Mouse (Mus musculus): ENCODE measurements around the gene Hnrnpl.

Hnrnpl gene

DNA sequence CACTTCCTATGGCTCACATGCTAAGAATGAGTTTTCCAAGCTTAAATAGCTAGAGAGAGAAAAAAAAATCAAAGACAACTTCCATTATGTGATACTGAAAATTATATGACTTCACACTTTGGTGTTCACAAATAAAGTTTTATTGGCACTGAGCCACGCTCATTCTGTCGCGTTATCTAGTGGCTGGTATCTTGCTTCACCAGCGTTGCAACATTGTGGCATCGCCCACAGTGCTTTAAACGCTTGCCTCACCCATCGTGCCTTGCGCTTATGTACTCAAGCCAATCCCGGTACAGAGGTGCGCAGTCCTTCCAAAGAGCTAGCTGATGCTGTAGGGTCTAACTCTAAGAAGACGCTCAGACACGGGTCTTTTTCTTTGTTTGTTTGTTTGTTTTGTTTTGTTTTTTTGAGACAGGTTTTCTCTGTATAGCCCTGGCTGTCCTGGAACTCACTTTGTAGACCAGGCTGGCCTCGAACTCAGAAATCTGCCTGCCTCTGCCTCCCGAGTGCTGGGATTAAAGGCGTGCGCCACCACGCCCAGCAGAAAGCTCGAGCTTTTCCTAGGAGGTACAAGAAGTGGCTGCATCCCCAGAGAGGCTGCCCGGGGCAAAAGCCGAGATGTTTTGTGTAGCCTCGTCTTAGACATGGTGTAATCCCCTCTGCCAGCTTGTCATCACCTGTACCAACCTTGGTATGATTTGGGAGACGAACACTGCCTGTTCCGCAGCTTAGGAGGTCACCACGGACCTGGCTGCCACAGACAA, 62.7 kb downstream of the Hnrnpl start:
- DNase-seq (ENCODE audit: low spot score in 2 of 2), result no peak

Data from heart, adult 9 months (tissue).